Mouse (Mus musculus) kidney, embryonic 14.5 days (tissue): Measurements from ENCODE around the gene Pdzd2. TPM values are rescaled to one million over a fixed set of nuclear protein-coding genes. Genes with fewer than 3 reads are reported as not detected.
"Not testable (repeated sequence)": the region's sequence is repeated elsewhere in the genome, so short reads cannot be mapped to it uniquely, and the experiment has no call there.

Source experiments
- ATAC-seq: fragments of 200-750 bp; cut with Nextera tagmentation; 2 replicates; pipeline ENCODE4 v1.8.0; 2017; ENCODE audit warnings: moderate number of reproducible peaks, mild to moderate bottlenecking, moderate TSS enrichment, moderate library complexity; ENCODE audit not compliant: low FRiP score, low TSS enrichment
- H3K27ac ChIP-seq: fragments of 300-500 bp; sonication (generic); 2 replicates; pipeline ENCODE4 v1.5.1; 2014; ENCODE audit warnings: low read depth, mild to moderate bottlenecking, low read length, moderate library complexity, mixed read lengths
- H3K27me3 ChIP-seq: fragments of 300-500 bp; sonication (generic); 2 replicates; pipeline ENCODE4 v1.6.1; 2014; ENCODE audit warnings: mild to moderate bottlenecking, low read length; ENCODE audit not compliant: control insufficient read depth, insufficient read depth
- H3K36me3 ChIP-seq: fragments of 300-500 bp; sonication (generic); 2 replicates; pipeline ENCODE4 v1.6.1; 2014; ENCODE audit warnings: low read length, mixed read lengths; ENCODE audit not compliant: control insufficient read depth, insufficient read depth
- H3K4me1 ChIP-seq: fragments of 300-500 bp; sonication (generic); 2 replicates; pipeline ENCODE4 v1.6.1; 2014; ENCODE audit warnings: low read length, mixed read lengths; ENCODE audit not compliant: control insufficient read depth, insufficient read depth
- H3K4me2 ChIP-seq: fragments of 300-500 bp; sonication (generic); replicated peaks from 2 replicates; pipeline ENCODE4 v1.6.1; 2014; ENCODE audit warnings: low read depth, mild to moderate bottlenecking, low read length
- H3K4me3 ChIP-seq: fragments of 300-500 bp; sonication (generic); 2 replicates; pipeline ENCODE4 v1.5.1; 2014; ENCODE audit warnings: mild to moderate bottlenecking, low read length
- H3K9ac ChIP-seq: fragments of 300-500 bp; sonication (generic); 2 replicates; pipeline ENCODE4 v1.6.1; 2014; ENCODE audit warnings: low read depth, mild to moderate bottlenecking, low read length, moderate library complexity
- H3K9me3 ChIP-seq: fragments of 300-500 bp; sonication (generic); 2 replicates; pipeline ENCODE4 v1.6.1; 2016; ENCODE audit warnings: low read length; ENCODE audit not compliant: control insufficient read depth
- WGBS: fragments of 180-500 bp; shearing (Covaris S2); extraction: QIAGEN DNeasy Blood & Tissue Kit; methylation state at CpG from one replicate; pipeline ENCODE4 v1.1.7; 2014; 5-methylcytosine and 5-hydroxymethylcytosine counted together
- polyA plus RNA-seq: library from polyadenylated mRNA; unstranded; fragments of >200 nt; fragmentation: Nextera tagmentation; extraction: Ambion mirVana; gene quantifications from 2 replicates; pipeline ENCODE4 v1.2.1, GENCODE M21; 2014

Pdzd2 gene
- polyA plus RNA-seq, 1 experiment from 2014 or later = 43.7 TPM

DNA sequence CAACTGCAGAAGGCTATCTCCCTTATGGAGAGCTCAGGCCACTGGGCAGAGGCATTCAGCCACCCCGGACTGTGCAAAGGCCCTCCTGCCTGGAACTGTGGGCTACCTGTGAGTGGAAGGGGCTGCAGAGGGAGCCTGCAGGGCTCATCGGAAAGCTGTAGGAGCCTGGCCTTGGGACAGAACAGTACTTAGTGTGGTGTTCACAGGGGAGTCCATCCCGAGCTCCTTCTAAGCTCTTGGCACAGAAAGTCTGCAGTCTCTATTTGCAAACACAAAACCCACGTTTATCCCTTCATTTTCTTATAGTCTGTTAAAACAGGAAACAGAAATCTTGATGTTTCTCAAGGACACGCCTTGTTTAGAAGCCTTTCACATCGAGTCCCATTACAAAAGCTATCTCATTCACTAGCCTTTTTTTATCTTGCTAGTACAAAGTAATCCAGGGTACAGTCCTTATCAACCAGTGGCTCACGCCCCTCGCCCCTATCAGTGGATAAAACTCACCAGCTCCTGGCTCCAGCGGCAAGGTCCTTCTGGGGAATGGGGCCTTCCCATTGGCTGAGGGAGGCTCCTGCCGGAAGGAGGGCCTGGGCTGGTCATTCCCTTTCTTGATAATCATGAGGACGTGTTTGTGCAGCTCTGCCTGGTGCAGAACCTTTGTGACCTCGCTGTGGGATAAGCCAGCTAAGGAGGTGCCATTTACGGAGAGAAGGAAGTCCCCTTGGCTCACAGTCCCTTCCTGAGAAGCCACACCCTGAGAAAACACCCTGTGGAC, 372.2 kb downstream of the Pdzd2 start:
- WGBS = 66% methylated on average over 13 of the region's 13 CpGs
- H3K4me3 ChIP-seq = no peak overlapping the region
- H3K4me1 ChIP-seq = no peaks in the 10 kb centered on the region
- no peak overlapping the region for H3K4me2 ChIP-seq
- no peaks in the 10 kb centered on the region for H3K27me3 ChIP-seq
- ATAC-seq = no peak
- no peaks in the 10 kb centered on the region for H3K9me3 ChIP-seq
- H3K27ac ChIP-seq = no peak overlapping the region
- peaks cover 13% of the 10 kb centered on the region; the same call in 1 of the 2 replicates for H3K36me3 ChIP-seq
- no peak overlapping the region for H3K9ac ChIP-seq

DNA sequence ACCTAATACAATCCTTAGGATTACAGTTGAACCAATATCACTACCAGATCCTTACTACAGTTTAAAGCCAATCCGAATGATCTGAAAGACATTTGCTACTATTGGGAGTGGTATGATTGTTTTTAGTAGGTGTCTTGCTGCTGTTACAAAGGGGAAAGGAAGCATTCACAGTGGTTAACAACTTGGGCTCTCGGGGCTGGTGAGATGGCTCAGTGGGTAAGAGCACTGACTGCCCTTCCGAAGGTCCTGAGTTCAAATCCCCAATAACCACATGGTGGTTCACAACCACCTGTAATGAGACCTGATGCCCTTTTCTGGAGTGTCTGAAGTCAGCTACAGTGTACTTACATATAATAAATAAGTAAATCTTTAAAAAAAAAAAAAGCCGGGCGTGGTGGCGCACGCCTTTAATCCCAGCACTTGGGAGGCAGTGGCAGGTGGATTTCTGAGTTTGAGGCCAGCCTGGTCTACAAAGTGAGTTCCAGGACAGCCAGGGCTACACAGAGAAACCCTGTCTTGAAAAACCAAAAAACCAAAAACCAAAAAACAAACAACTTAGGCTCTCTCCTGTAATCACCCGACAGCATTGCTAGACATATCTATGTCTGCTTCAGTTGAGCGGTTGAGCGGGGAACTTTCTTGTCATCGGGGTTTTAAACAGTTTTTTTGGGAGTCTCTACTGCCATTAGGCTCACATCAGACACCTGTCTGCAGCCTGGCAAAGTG, 373.0 kb downstream of the Pdzd2 start:
- WGBS = 91% methylated on average over 11 of the region's 11 CpGs

DNA sequence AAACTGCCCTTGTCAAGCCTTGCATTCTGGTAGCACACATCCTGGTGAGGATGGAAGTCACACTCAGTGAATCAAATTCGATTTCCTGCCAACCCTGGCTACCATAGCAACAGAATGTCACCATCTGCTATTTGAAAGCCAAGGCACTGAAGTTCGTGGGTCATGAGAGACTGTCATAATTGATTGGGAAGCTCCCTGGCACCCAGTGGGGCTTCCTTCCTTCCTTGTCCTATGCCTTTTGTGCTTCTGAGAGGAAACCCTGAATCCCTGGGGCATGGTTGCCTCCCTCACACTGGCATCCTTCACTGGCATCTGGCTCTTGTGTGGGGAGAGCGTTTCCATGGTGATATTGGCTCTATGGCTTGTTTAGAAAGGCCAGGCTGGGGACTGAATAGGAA, 373.7 kb downstream of the Pdzd2 start:
- H3K27me3 ChIP-seq = no peaks in the 10 kb centered on the region
- H3K4me2 ChIP-seq = no peak overlapping the region
- ATAC-seq = no peak
- H3K4me1 ChIP-seq = no peaks in the 10 kb centered on the region
- no peaks in the 10 kb centered on the region for H3K9me3 ChIP-seq
- 70% methylated on average over 3 of the region's 3 CpGs for WGBS
- no peak overlapping the region for H3K27ac ChIP-seq
- H3K36me3 ChIP-seq = peaks cover 21% of the 10 kb centered on the region; the same call in 1 of the 2 replicates
- no peak overlapping the region for H3K4me3 ChIP-seq
- no peak overlapping the region for H3K9ac ChIP-seq

More for the DNA sequence above, 373.0 kb downstream of the Pdzd2 start:
- not testable (repeated sequence) for H3K9ac ChIP-seq, H3K4me2 ChIP-seq, H3K9me3 ChIP-seq, H3K27me3 ChIP-seq, H3K4me1 ChIP-seq, H3K27ac ChIP-seq, ATAC-seq, H3K4me3 ChIP-seq
- peaks cover 15% of the 10 kb centered on the region; the same call in 1 of the 2 replicates for H3K36me3 ChIP-seq

DNA sequence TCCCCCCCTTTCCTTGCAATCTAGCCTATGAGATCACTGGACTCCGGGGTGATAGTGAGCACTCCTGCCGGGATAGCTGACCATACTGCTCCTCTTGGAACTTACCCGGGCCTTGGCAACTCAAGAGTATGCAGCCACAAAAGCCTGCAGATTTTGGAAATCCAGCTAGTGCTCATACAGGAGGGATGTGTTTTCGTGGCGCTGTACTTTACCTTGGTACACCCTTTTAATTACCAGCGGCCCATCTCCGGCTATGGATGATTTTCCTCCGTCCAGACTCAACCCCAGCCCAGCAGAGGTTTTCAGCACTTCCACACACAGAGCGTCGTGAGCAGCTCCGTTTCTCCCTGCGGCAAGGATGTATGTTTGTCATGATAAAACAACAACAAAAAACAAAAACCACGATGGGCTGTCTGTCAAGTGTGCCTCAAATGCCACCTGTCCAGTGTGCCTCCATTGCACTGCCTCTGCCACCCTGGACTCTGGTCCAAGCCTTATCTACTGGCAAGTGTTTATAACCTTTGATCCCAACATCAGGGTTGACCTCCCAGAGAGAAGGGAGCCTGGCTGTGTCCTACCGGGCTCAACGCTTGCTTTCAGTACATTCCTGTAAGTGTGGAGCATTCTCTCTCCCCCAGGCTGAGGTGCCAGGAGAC, 374.2 kb downstream of the Pdzd2 start:
- Histone ChIP-seq H3K9me3 (no peaks in the 10 kb centered on the region), H3K27ac (no peak overlapping the region), H3K27me3 (no peaks in the 10 kb centered on the region), H3K4me3 (no peak overlapping the region), H3K9ac (no peak overlapping the region), H3K4me2 (no peak overlapping the region), H3K36me3 (peaks cover 21% of the 10 kb centered on the region; the same call in 1 of the 2 replicates), H3K4me1 (no peaks in the 10 kb centered on the region)
- ATAC-seq = no peak
- 85% methylated on average over 15 of the region's 15 CpGs for WGBS

DNA sequence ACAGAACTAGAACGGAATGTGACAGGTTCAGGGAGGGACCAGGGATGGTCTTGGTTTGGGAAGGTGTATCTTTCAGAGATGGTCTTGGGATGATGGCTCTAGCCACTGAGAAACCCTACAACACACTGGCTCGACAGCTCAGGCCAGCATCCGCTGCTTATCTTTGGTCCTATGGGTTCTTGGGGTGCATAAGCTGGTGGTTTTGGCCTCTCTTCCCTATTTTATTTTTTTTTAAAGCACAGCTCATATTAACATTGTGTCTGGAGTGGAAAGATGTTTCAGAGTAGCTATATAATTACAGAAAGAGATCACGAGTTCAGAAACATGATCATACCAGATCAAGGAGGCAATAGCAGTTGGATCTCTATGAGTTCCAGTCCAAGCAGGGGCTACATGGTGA, 375.6 kb downstream of the Pdzd2 start:
- Histone ChIP-seq H3K27ac (no peak overlapping the region), H3K4me2 (no peak overlapping the region), H3K4me1 (no peaks in the 10 kb centered on the region), H3K36me3 (peaks cover 21% of the 10 kb centered on the region; the same call in 1 of the 2 replicates), H3K9me3 (no peaks in the 10 kb centered on the region), H3K27me3 (no peaks in the 10 kb centered on the region), H3K9ac (no peak overlapping the region), H3K4me3 (no peak overlapping the region)
- no peak for ATAC-seq
- 80% methylated on average over 4 of the region's 4 CpGs for WGBS

DNA sequence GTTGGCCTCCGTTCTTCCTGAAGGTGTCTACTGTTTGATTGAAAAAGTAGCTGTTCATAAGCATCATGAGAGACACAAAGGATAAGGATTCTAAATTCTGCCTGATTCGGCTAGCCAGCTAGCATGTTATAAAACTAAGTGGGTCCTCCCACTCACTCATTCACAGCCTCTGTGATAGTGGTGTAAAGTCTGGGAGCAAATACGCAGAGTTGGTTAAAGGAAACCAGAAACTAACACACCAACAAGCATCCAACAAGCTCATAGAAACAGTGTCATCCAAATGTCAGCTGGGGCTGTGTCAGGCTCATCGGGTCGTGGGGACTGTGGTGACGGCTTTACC, 377.1 kb downstream of the Pdzd2 start:
- Histone ChIP-seq H3K9me3 (no peaks in the 10 kb centered on the region), H3K4me2 (no peak overlapping the region), H3K27me3 (no peaks in the 10 kb centered on the region), H3K4me3 (no peak overlapping the region), H3K4me1 (no peaks in the 10 kb centered on the region), H3K9ac (no peak overlapping the region), H3K36me3 (peaks cover 28% of the 10 kb centered on the region; the same call in 1 of the 2 replicates), H3K27ac (no peak overlapping the region)
- WGBS = 82% methylated on average over 6 of the region's 6 CpGs
- ATAC-seq = no peak

DNA sequence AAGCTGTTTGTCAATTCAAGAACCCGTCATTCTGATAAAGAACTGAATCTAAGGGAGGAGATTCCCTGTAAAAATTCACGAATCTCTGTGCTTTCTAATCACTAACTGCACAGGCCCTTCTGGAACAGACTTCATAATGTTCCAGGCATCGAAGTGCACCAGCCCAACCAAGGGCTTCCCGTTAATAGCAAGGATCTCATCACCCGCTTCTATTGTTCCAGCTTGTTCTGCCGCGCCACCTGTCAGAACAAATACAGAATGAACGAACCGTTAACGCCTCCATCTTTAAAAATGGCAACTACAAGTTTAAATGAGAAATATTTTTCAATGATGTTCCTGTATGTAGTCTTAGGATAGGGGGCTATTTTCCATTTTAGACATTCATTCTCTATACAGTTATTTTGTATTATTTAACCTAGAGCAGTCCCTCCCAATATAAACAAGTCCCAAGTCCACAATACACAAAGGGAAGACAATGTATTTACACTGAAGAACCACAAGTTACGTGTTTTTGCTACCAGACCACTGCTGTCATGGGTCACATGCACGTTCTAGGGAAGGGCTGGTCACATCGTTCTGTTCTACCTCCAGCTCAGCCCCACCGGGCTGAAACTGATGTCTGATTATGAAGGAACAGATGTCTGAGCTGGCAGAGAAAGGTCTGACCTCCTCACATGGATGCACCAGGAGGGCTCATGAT, 377.6 kb downstream of the Pdzd2 start:
- no peaks in the 10 kb centered on the region for H3K27me3 ChIP-seq
- H3K9ac ChIP-seq = no peak overlapping the region
- no peaks in the 10 kb centered on the region for H3K9me3 ChIP-seq
- WGBS = 89% methylated on average over 14 of the region's 14 CpGs
- H3K4me2 ChIP-seq = no peak overlapping the region
- peaks cover 26% of the 10 kb centered on the region; the same call in 1 of the 2 replicates for H3K36me3 ChIP-seq
- H3K27ac ChIP-seq = no peak overlapping the region
- no peak overlapping the region for H3K4me3 ChIP-seq
- H3K4me1 ChIP-seq = no peaks in the 10 kb centered on the region
- ATAC-seq = no peak

DNA sequence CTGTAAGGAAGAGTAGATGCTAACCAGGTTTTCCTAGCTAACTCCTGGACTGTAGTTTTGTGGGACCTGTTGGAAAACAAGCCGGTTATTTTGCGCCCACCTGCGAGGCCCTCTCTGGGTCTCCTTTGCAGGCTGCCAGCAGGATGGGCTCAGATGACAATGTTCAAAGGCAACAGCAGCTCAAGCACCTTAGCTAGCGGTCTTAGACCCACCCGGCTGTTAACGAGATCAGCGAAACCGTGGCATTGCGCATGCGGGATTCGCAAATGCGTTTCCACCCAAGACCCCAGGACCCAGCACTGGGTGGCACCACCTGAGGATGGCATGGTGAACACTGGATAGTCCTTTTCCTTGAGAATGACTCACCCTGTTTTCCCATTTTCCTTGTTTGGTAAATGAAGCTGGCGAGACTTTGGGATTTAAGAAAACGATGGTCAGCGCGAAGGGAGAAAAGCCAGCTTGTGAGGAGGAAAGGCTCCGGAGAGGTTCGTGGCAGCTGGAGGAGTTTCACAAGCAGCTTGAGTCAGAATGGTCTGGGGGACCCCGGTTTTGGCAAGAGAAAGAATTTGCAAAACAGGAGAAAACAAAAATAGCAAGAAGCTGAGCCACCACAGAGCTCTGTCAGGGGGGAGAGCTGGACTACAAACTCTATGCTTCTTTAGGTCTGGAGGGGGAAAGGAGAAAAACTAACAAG, 379.1 kb downstream of the Pdzd2 start:
- Histone ChIP-seq H3K4me3 (no peak overlapping the region), H3K4me2 (no peak overlapping the region), H3K27me3 (no peaks in the 10 kb centered on the region), H3K9ac (no peak overlapping the region), H3K4me1 (no peaks in the 10 kb centered on the region), H3K36me3 (peaks cover 23% of the 10 kb centered on the region), H3K9me3 (no peaks in the 10 kb centered on the region), H3K27ac (no peak overlapping the region)
- 86% methylated on average over 19 of the region's 19 CpGs for WGBS
- no peak for ATAC-seq
